Mouse (Mus musculus): ENCODE results near the gene Olfr279.

Gene Olfr279

GRCm38 (mm10) chr15:98492102-98492501, at the start of gene Olfr279:
Gene Olfr279, plus strand, starts transcription at chr15:98492402.
- DNase-seq (ENCODE audit: extremely low spot score, low read depth, low spot score): no peak

GRCm38 (mm10) chr15:98444561-98444960, 47.6 kb upstream of the Olfr279 start:
- DNase-seq (ENCODE audit: extremely low spot score, low read depth, low spot score): no peak

- DNase-seq (ENCODE audit: extremely low spot score, low read depth, low spot score): no peak
Measured at GRCm38 (mm10) chr15:98448521-98448920, 43.7 kb upstream of the Olfr279 start.

GRCm38 (mm10) chr15:98452288-98452687, 39.9 kb upstream of the Olfr279 start, which contains the start of gene Olfr281:
Gene Olfr281, plus strand, starts transcription at chr15:98452588.
- DNase-seq (ENCODE audit: extremely low spot score, low read depth, low spot score): no peak

- DNase-seq (ENCODE audit: extremely low spot score, low read depth, low spot score): no peak
Measured at GRCm38 (mm10) chr15:98469596-98469995, 22.6 kb upstream of the Olfr279 start, which contains the start of gene OR5BS1P. Gene OR5BS1P, plus strand, starts transcription at chr15:98469896.

- no peak for DNase-seq (ENCODE audit: extremely low spot score, low read depth, low spot score)
Measured at GRCm38 (mm10) chr15:98471539-98471938, 20.7 kb upstream of the Olfr279 start.

- DNase-seq (ENCODE audit: extremely low spot score, low read depth, low spot score): no peak
Measured at GRCm38 (mm10) chr15:98474958-98475357, 17.2 kb upstream of the Olfr279 start.

GRCm38 (mm10) chr15:98475382-98475781, 16.8 kb upstream of the Olfr279 start:
- no peak for DNase-seq (ENCODE audit: extremely low spot score, low read depth, low spot score)

GRCm38 (mm10) chr15:98476281-98476680, 15.9 kb upstream of the Olfr279 start:
- no peak for DNase-seq (ENCODE audit: extremely low spot score, low read depth, low spot score)

GRCm38 (mm10) chr15:98479568-98480102, 12.6 kb upstream of the Olfr279 start:
- no peak for DNase-seq (ENCODE audit: extremely low spot score, low read depth, low spot score)

GRCm38 (mm10) chr15:98482701-98483100, 9.5 kb upstream of the Olfr279 start, which contains the start of gene Lalba:
Gene Lalba, minus strand, starts transcription at chr15:98482721.
- DNase-seq (ENCODE audit: extremely low spot score, low read depth, low spot score): no peak

GRCm38 (mm10) chr15:98483907-98484886, 8.0 kb upstream of the Olfr279 start:
- no peak for DNase-seq (ENCODE audit: extremely low spot score, low read depth, low spot score)

- DNase-seq (ENCODE audit: extremely low spot score, low read depth, low spot score): no peak
Measured at GRCm38 (mm10) chr15:98486433-98487021, 5.7 kb upstream of the Olfr279 start.

- no peak for DNase-seq (ENCODE audit: extremely low spot score, low read depth, low spot score)
Measured at GRCm38 (mm10) chr15:98491332-98491731, 870 bp upstream of the Olfr279 start.

GRCm38 (mm10) chr15:98497631-98498030, 5.4 kb downstream of the Olfr279 start:
- no peak for DNase-seq (ENCODE audit: extremely low spot score, low read depth, low spot score)

- no peak for DNase-seq (ENCODE audit: extremely low spot score, low read depth, low spot score)
Measured at GRCm38 (mm10) chr15:98503317-98503716, 11.1 kb downstream of the Olfr279 start.

GRCm38 (mm10) chr15:98504514-98504913, 12.3 kb downstream of the Olfr279 start:
- DNase-seq (ENCODE audit: extremely low spot score, low read depth, low spot score): no peak

- DNase-seq (ENCODE audit: extremely low spot score, low read depth, low spot score): no peak
Measured at GRCm38 (mm10) chr15:98506253-98506957, 14.2 kb downstream of the Olfr279 start.

- no peak for DNase-seq (ENCODE audit: extremely low spot score, low read depth, low spot score)
Measured at GRCm38 (mm10) chr15:98507321-98507720, 15.1 kb downstream of the Olfr279 start.

GRCm38 (mm10) chr15:98509387-98509786, 17.2 kb downstream of the Olfr279 start:
- DNase-seq (ENCODE audit: extremely low spot score, low read depth, low spot score): no peak
